Mouse (Mus musculus) thymus, postnatal 36 days (tissue): ENCODE data around the gene Ninj2.
A peak's percentile ranks its signal among the peaks of the same experiment; 100 is the strongest.
"Not testable (repeated sequence)": the region's sequence is repeated elsewhere in the genome, so short reads cannot be mapped to it uniquely, and the experiment has no call there.

Experiments
- DNase-seq, 2 experiments: peaks; one replicate each; pipeline ENCODE4 v3.0.0; 2022; ENCODE audit warnings: mixed read lengths in 2 of 2

Gene Ninj2

DNA sequence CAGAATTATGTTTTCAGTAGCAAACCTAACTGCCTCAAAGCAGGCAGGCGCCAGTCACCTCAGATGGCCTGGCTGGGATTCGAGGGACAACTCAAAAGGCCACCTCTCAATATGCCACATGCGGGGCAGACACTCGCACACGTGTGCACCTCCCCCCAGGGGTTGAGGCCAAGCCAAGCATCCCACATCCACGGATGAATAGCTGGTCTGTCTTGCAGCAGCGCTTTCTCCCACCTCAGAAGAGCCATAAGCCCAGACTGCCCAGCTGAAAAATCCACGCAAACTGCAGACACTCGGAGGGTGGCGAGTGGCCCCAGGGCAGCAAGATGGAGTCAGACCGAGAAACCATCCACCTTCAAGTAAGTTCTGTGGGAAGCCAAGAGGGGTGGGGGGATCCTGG lies at the start of gene Ninj2:
Gene Ninj2 (plus strand): TSS at position 251 of the 400 bp plus-strand sequence.
- no peak for DNase-seq

DNA sequence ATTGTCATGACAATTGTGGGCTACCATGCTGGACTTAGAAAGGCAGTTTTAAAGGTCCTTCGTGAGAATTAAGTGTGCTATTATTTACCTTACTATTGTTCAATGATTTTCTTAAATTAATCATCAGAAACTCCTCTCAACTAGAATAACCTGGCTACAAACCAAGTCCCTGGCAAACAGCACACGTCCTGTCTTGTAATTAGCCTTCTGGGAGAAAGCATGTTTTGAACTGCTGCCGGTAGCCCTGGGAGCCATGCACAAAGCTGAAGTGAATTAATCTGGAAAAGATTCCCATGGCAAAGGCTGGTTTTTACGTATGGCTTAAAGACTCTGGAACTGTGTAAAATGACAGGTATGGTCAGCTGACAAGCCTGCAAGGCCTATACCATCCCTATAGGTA lies 47.7 kb upstream of the Ninj2 start:
- no peak for DNase-seq

GRCm38 (mm10) chr6:120047705-120048292 lies 45.4 kb upstream of the Ninj2 start:
- DNase-seq: peak; percentile 19 to 32

- DNase-seq: no peak
These were observed 38.7 kb upstream of the Ninj2 start for GRCm38 (mm10) chr6:120054412-120054811.

DNA sequence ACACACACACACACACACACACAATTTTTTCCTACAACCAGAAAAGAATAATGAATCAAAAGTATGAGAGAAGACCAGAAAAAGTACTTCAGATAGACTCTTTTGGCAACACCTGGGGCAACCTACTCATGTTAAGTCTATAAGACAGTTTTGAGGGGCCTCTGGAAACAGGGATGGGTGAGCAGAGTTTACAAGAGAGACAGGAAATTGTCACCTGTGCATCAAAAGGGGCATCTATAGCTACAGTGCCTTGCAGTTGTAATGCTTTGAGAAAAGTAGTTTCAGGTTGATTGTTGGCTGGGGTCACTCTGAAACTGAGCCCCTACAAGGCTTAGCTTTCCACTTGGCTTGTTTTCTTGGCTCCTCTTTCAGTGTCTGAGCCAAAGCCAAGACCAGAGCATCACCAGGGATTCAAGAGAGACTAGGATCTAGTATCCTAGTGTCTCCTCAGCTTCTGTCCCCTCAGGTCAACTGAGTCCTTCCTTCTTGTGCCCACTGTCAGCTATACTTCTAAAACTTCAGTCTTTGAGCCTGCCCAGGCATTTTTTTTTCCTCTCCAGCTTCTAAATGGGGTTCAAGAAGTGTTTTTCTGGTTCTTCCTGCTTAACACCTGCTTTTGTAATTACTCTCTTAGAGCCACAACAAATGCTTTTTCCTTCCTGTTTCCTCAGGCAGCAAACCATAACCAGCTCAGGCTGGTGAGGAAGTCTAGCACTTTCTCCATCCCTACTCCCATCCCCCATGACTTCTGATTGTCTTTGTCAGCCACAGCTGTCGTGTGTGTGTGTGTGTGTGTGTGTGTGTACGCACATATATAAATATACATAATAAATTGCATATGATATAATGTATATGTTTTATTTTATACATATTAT lies 37.2 kb upstream of the Ninj2 start:
- peak; percentile 32 to 57 for DNase-seq

DNA sequence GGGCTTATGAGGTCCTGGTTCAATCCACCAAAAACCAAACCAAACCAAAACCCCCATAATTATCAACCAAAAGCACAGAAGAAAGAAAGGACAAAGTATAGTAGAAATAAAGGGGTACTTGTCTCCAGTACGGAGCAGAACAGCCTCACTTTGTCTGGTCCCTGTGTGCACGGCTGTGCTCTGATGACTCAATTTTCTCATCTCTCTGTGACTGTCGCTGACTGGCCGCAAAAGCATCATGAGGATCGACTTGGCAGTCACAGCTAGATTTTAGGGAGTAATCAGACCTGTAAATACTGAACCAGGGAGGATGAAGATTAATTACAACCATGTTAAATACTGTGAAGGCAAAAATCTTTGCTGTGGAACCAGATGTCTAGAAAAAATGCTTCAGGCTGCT lies 30.2 kb upstream of the Ninj2 start:
- DNase-seq: no peak

DNA sequence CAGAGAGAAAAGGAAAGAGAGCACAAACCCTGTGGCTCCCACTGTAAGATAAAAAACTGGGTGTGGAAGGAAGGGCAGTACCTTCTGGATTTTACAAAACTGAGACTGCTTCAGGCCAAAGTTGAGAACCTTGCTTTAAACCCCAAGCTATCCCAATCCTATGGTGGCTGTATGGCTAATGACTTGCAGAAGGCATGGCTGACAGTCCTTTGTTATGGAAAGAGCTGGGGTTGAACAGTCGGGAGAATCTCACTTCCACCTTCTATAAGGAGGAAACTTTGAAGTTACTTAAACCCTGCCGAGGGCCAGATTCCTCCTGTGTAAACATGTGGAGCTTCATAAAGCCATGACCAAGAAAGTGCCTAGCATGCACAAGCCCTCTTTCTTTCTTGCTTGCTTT lies 28.5 kb upstream of the Ninj2 start:
- DNase-seq: no peak

- DNase-seq: peak in 1 of 2 experiments; percentile 27
These were observed 27.5 kb upstream of the Ninj2 start for GRCm38 (mm10) chr6:120065552-120066177.

- no peak for DNase-seq
These were observed 23.6 kb upstream of the Ninj2 start for GRCm38 (mm10) chr6:120069546-120069945.

DNA sequence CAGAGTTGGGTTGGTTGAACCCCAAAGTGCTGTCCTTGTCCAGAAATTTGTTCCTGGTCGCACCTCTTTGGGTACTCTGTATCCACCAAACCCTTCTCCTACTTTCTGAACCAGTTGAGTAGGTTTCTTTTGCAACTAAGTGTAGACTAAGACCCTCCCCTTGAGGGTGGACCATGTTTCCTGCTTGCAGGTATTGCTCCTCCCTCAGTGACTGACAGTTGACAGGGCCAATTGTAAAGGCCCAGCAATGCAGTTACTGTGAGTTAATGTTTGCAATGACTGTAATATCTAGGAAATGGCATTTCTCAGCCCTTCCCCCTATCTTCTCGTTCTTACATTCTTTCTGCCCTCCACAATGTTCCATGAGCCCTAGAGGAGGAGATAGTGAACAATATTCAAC lies 20.5 kb upstream of the Ninj2 start:
- DNase-seq: no peak

- no peak for DNase-seq
These were observed 16.3 kb upstream of the Ninj2 start for GRCm38 (mm10) chr6:120076619-120077450.

DNA sequence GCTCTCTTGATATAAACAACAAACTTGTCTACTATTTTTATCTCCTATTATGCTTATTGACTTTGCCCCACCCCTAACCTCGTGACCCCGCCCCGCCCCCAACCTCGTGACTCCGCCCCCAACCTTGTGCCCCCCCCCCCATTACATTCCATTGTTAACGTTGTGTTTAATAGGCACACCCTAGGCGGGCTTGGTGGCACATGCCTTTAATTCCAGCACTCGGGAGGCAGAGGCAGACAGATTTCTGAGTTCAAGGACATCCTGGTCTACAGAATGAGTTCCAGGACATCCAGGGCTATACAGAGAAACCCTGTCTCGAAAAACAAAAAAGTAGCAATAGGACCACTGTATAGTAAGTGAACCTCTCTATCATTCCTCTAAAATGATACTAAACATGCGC lies 13.6 kb upstream of the Ninj2 start:
- DNase-seq: no peak

DNA sequence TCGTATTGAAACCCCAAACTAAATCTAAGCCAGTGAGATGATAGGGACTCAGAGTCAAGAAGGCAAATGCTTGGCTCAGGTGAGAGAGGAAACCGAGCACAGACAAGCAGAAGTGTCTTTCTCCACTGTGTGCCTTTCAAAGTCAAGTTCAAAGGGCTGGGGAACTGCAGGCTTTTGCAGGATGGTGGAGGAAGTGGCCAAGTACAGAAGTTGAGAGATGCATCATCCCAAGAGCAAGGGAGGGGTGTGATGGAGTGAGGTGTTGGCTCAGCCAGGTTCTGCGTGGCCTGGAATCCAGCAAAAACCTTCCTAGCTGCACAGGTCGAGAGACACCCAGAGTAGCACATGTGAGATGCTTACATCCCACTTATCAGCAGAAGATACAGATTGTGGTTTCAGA lies 11.6 kb upstream of the Ninj2 start:
- peak; percentile 55 to 66 for DNase-seq

GRCm38 (mm10) chr6:120082251-120082950 lies 10.7 kb upstream of the Ninj2 start:
- DNase-seq: no peak

DNA sequence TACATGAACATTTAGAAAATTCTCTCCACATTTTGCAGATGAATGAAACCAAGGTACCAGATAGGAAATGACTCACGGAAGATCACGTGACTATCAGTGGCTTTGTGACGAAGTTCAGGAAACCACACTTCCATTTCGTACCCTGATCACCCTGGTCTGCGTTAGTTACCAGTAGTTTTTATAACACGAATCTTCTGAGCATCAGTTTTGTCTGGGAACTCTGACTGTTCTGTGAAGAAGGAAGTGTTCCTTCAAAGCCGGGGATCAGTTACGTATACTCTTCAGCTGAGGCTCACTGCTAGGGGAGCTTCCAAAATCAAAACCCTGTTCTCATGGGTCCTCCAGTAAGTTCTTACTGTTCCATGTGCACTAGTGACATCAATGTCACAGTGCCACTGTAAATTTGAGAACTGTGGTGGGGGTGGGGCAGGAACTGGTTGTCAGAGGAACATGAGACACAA lies 10.2 kb upstream of the Ninj2 start:
- DNase-seq: peak in 1 of 2 experiments; percentile 21

- DNase-seq: peak in 1 of 2 experiments; percentile 22
These were observed 9.7 kb upstream of the Ninj2 start for GRCm38 (mm10) chr6:120083442-120083841.

GRCm38 (mm10) chr6:120084983-120085382 lies 8.2 kb upstream of the Ninj2 start:
- no peak for DNase-seq

- no peak for DNase-seq
These were observed 7.3 kb upstream of the Ninj2 start for GRCm38 (mm10) chr6:120085832-120086231.

DNA sequence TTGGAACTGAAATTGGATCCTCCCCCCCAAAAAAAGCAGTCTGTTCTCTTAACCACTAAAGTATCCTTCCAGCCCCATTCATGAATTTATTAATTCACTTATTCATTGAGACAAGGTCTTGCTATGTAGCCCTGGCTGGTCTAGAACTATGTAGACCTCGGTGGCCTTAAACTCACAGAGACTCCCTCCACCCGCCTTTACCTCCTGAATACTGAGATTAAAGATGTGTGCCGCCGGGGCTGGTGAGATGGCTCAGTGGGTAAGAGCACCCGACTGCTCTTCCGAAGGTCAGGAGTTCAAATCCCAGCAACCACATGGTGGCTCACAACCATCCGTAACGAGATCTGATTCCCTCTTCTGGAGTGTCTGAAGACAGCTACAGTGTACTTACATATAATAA lies 6.1 kb upstream of the Ninj2 start:
- not testable (repeated sequence) for DNase-seq

DNA sequence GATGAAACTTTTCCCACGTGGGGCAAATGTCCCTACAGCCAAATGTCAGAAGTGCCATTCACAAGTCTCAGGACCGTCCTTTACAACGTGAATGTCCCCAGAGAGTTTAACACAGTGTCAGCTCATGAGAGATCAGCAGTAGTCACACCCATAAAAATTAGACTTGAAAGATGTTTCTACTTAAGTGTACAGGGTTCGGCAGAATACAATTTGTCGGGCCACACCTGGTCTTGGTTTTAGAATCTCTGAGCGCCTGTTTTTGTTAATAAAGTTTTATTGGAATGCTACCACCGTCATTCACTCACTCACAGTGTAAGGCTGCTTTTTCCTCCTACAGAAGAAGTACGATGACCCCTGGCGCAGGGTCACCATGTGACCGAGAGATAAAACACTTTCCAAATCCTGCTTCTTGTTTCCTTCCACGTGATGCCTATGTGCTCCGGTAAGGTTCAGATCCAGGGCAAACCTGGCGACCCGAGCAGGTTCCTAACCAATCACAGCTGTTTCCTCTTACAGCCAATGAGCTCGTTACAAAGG lies 2.4 kb upstream of the Ninj2 start:
- no peak for DNase-seq

- no peak for DNase-seq
These were observed 1.2 kb upstream of the Ninj2 start for GRCm38 (mm10) chr6:120091956-120092355.
